Mouse (Mus musculus): ENCODE measurements around the gene Homez. TPM values are rescaled to one million over a fixed set of nuclear protein-coding genes. Genes with fewer than 3 reads are reported as not detected.

The Homez gene
- polyA plus RNA-seq, 1 experiment: 12.0 TPM

DNA sequence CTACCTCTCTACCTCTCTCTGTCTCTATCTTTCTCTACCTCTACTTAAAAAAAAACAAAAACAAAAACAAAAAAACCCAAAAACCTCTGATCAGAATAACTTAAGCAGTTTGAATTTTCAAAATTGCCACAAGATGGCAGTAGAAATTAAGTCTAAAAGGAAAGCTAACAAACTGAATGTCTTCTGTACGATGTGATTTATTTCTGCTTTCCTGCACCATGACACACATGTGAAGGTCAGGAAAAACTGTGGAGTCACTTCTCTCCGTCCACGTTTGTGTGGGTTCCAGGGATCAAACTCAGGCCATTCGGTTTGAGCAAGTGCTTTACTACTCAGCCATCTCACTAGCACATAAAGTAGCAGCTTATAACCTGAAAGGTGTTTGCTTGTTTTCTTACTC, 27.3 kb downstream of the Homez start:
- no peak overlapping the region for H3K27ac ChIP-seq (ENCODE audit: insufficient read depth, low read length)
- WGBS: 5% methylated on average over 4 of the region's 4 CpGs
- H3K27me3 ChIP-seq (ENCODE audit: control insufficient read depth, insufficient read depth, low read length): no peaks in the 10 kb centered on the region
- TF ChIP-seq CTCF (IDR thresholded peaks at IDR 0.05; ENCODE audit: borderline replicate concordance, insufficient read depth, low read depth, low read length) (peak; percentile 49; the same call in 1 of the 2 replicates), POLR2A (IDR thresholded peaks at IDR 0.05; ENCODE audit: borderline replicate concordance, insufficient read depth, low read length) (no peak)
- DNase-seq: peak; percentile 34 to 60
- H3K4me3 ChIP-seq (replicated peaks; ENCODE audit: insufficient read depth, low read depth, low read length): no peak overlapping the region
- peaks cover 2% of the 10 kb centered on the region; the same call in 1 of the 2 replicates for H3K4me1 ChIP-seq (ENCODE audit: control insufficient read depth, insufficient read depth, low read length)

DNA sequence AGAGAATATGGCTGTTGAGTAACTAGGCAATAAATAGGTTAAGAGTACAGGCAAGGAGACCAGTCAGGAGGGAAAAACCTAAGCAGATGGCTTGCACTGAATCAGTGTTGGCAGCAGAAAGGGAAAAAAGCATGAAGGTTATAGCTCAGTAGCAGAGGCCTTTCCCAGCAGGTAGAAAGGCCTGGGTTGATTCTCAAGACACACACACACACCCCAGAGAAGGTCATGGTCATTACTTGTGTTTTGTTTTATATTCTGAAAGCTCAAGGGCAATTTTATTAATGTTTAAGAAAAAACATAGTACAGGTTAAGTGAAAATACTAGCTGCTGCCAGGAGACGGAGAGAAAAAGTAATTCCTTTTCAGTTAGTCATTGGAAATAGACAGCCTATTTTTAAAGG, 47.0 kb downstream of the Homez start:
- no peak overlapping the region for H3K27ac ChIP-seq (ENCODE audit: insufficient read depth, low read length)
- peak; percentile 24 to 80 for DNase-seq
- H3K4me1 ChIP-seq (ENCODE audit: control insufficient read depth, insufficient read depth, low read length): 0 out of 2 replicates have a peak, but pooled peaks cover 2% of the 10 kb centered on the region
- TF ChIP-seq CTCF (IDR thresholded peaks at IDR 0.05; ENCODE audit: borderline replicate concordance, insufficient read depth, low read depth, low read length) (no peak), POLR2A (IDR thresholded peaks at IDR 0.05; ENCODE audit: borderline replicate concordance, insufficient read depth, low read length) (no peak)
- 85% methylated on average over 1 of the region's 1 CpGs for WGBS
- no peak overlapping the region for H3K4me3 ChIP-seq (replicated peaks; ENCODE audit: insufficient read depth, low read depth, low read length)
- no peaks in the 10 kb centered on the region for H3K27me3 ChIP-seq (ENCODE audit: control insufficient read depth, insufficient read depth, low read length)

DNA sequence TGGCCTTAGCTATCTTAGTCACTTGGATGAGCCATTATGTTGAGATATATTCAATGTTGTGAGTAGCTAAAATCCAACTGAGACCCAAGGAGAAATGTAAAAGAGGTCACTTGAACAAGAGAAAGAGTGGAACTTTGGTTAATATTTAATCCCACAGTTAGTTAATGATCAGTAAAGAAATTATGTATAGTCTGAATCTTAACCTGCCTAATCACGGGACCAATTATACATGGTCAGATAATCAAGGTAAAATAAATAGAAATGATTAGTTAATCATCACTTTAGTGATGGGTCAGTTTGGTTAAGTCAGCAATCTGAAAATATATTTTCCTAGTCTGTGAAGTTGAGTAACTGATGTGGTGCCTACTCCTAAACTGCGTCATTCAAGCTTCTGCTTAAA, 48.5 kb downstream of the Homez start:
- H3K27ac ChIP-seq (ENCODE audit: insufficient read depth, low read length): no peak overlapping the region
- H3K4me1 ChIP-seq (ENCODE audit: control insufficient read depth, insufficient read depth, low read length): 0 out of 2 replicates have a peak, but pooled peaks cover 2% of the 10 kb centered on the region
- H3K27me3 ChIP-seq (ENCODE audit: control insufficient read depth, insufficient read depth, low read length): no peaks in the 10 kb centered on the region
- no peak overlapping the region for H3K4me3 ChIP-seq (replicated peaks; ENCODE audit: insufficient read depth, low read depth, low read length)
- TF ChIP-seq POLR2A (IDR thresholded peaks at IDR 0.05; ENCODE audit: borderline replicate concordance, insufficient read depth, low read length) (no peak), CTCF (IDR thresholded peaks at IDR 0.05; ENCODE audit: borderline replicate concordance, insufficient read depth, low read depth, low read length) (no peak)
- DNase-seq: no peak
- 98% methylated on average over 2 of the region's 2 CpGs for WGBS

DNA sequence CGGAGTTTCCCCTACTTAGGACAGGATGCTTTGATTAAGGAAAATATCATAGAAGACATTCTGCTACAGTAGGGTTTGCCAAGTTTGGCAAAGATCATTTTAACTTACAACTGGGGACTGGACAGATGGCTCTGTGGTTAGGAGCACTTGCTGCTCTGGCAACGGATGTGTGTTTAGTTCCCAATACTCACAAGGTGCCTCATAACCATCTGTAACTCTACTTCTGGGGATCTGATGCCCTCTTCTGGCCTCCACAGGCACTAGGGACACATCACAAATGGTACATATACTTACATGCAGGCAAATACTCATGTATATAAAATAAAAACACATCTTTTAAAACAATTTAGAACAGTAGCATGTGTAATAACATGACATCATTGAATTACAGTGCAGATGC, 53.0 kb downstream of the Homez start:
- no peak overlapping the region for H3K27ac ChIP-seq (ENCODE audit: insufficient read depth, low read length)
- H3K27me3 ChIP-seq (ENCODE audit: control insufficient read depth, insufficient read depth, low read length): no peaks in the 10 kb centered on the region
- no peak overlapping the region for H3K4me3 ChIP-seq (replicated peaks; ENCODE audit: insufficient read depth, low read depth, low read length)
- DNase-seq: peak; percentile 54 to 73
- H3K4me1 ChIP-seq (ENCODE audit: control insufficient read depth, insufficient read depth, low read length): no peaks in the 10 kb centered on the region
- WGBS: 13% methylated on average over 2 of the region's 2 CpGs
- no peak for TF ChIP-seq POLR2A (IDR thresholded peaks at IDR 0.05; ENCODE audit: borderline replicate concordance, insufficient read depth, low read length)
- TF ChIP-seq CTCF (IDR thresholded peaks at IDR 0.05; ENCODE audit: borderline replicate concordance, insufficient read depth, low read depth, low read length): peak; percentile 69

DNA sequence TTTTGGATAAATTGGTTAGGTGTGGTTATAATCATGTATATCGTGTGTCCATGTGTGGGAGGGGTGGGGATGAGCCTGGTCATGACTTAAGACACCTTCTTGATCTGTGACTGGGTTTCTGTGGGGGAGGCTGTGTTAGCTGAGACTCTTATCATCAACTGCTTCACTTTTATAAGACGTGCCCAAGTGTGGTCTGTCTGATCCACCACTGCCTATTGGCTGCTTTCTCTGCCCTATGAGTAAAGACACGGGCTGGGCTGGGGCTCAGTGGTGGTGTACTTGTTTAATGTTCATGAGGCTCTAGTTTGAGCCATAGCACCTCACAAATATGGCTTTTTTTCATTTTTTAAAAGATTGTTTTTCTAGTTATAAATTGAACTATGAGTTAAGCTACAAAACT, 55.0 kb downstream of the Homez start:
- no peak for DNase-seq
- WGBS: 71% methylated on average over 3 of the region's 3 CpGs

DNA sequence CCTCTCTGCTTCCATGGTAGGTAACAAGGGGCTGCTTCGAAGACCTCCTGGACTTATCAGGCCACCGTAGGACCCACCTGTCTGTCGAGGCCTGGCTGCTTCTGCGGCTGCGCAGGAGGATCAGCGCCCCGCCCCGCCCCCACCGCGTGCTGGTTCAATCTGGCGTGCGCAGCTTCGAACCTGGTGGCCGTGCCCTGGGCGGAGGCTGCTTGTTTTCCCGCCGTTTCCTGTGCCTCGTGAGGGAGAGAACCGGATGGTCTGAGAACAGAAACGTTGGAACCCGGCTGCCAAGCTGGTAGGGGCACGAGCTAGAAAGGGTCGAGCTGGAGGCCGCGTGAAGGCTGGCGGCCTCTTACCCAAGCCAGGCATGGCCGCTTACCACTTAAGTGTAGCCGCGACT, 56.8 kb downstream of the Homez start, which contains the start of gene Rnf212b:
Gene Rnf212b, plus strand, starts transcription at position 151 of the 400 bp plus-strand sequence.
- Histone ChIP-seq H3K27me3 (ENCODE audit: control insufficient read depth, insufficient read depth, low read length) (no peaks in the 10 kb centered on the region), H3K4me1 (ENCODE audit: control insufficient read depth, insufficient read depth, low read length) (no peaks in the 10 kb centered on the region), H3K27ac (ENCODE audit: insufficient read depth, low read length) (no peak within 1 kb of the TSS), H3K4me3 (replicated peaks; ENCODE audit: insufficient read depth, low read depth, low read length) (no peak within 1 kb of the TSS)
- no peak for DNase-seq
- no peak for TF ChIP-seq CTCF (IDR thresholded peaks at IDR 0.05; ENCODE audit: borderline replicate concordance, insufficient read depth, low read depth, low read length)
- no peak for TF ChIP-seq POLR2A (IDR thresholded peaks at IDR 0.05; ENCODE audit: borderline replicate concordance, insufficient read depth, low read length)
- WGBS: 85% methylated on average over 28 of the region's 29 CpGs

More for the DNA sequence above, 55.0 kb downstream of the Homez start:
- H3K4me1 ChIP-seq (ENCODE audit: control insufficient read depth, insufficient read depth, low read length): no peaks in the 10 kb centered on the region
- TF ChIP-seq POLR2A (IDR thresholded peaks at IDR 0.05; ENCODE audit: borderline replicate concordance, insufficient read depth, low read length): no peak
- H3K27ac ChIP-seq (ENCODE audit: insufficient read depth, low read length): no peak overlapping the region
- no peak overlapping the region for H3K4me3 ChIP-seq (replicated peaks; ENCODE audit: insufficient read depth, low read depth, low read length)
- no peaks in the 10 kb centered on the region for H3K27me3 ChIP-seq (ENCODE audit: control insufficient read depth, insufficient read depth, low read length)

DNA sequence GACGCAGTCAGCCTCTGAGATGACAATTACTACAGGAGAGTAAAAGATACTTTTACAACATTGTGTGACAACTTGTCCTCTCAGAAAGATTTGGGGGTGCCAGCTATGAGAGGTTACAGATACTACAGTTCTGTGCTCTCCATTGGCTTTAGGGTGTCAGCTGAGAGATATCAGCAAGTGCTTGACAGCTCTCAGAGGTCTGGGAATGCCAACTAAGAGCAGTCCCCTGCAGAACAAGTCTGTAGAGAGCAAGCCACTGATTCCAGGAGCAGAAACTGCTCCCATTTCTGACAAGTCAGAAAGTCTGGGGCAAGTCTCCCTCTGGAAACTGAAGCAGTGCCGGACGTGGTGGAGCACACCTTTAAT, 61.1 kb downstream of the Homez start:
- Histone ChIP-seq H3K27me3 (ENCODE audit: control insufficient read depth, insufficient read depth, low read length) (no peaks in the 10 kb centered on the region), H3K4me3 (replicated peaks; ENCODE audit: insufficient read depth, low read depth, low read length) (no peak overlapping the region), H3K27ac (ENCODE audit: insufficient read depth, low read length) (no peak overlapping the region), H3K4me1 (ENCODE audit: control insufficient read depth, insufficient read depth, low read length) (no peaks in the 10 kb centered on the region)
- DNase-seq: no peak
- 97% methylated on average over 3 of the region's 3 CpGs for WGBS
- TF ChIP-seq POLR2A (IDR thresholded peaks at IDR 0.05; ENCODE audit: borderline replicate concordance, insufficient read depth, low read length): no peak
- no peak for TF ChIP-seq CTCF (IDR thresholded peaks at IDR 0.05; ENCODE audit: borderline replicate concordance, insufficient read depth, low read depth, low read length)

DNA sequence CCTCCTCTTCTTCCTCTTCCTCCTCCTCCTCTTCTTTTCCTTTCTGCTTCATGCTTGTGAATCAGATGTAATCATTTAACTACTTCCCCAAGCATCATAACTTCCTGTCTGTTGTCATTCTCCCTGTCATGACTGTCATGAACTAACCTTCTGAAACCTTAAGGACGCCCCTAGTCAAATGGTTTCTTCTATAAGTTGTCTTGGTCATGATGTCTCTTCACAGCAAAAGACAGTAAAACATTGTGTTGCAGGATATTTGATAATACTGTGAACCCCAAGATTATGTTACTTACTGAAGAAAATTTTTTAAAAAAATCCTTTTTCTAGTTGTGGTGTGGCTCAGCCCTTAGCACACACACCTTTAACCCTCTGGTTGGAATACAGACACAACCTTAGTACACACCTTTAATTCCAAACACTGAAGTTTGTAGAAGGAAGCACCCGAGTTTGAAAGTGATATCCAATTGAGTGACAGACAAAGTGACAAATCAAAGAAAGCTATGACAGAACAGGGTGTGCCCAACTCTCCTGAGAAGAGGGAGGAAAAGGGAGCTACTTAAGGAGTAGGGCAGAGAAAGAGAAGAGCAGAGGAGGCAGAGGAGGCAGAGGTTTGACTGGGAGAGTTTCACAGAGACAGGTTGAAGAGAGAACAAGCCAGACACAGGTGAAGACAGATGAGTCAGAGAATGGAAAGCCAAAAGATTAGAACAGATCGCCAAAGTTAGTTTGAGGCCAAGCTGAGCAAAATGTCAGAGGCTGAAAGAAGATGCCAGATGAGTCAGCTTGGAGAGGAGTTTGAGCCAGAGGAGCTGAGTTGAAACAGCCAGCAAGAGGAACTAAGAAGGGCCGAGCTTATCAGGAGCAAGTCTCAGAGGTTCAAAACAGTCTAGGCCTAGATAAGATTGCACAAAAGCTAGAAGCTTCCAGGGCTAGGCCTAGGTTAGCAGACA, 61.8 kb downstream of the Homez start:
- 56% methylated on average over 4 of the region's 4 CpGs for WGBS

More for the DNA sequence above, 61.8 kb downstream of the Homez start:
- TF ChIP-seq POLR2A (IDR thresholded peaks at IDR 0.05; ENCODE audit: borderline replicate concordance, insufficient read depth, low read length): no peak
- no peak for TF ChIP-seq CTCF (IDR thresholded peaks at IDR 0.05; ENCODE audit: borderline replicate concordance, insufficient read depth, low read depth, low read length)
- no peak overlapping the region for H3K4me3 ChIP-seq (replicated peaks; ENCODE audit: insufficient read depth, low read depth, low read length)
- no peak overlapping the region for H3K27ac ChIP-seq (ENCODE audit: insufficient read depth, low read length)
- no peaks in the 10 kb centered on the region for H3K4me1 ChIP-seq (ENCODE audit: control insufficient read depth, insufficient read depth, low read length)
- DNase-seq: no peak
- no peaks in the 10 kb centered on the region for H3K27me3 ChIP-seq (ENCODE audit: control insufficient read depth, insufficient read depth, low read length)

All from cerebellum, adult 2 months (tissue).